Mouse (Mus musculus) olfactory bulb, adult 2 months (tissue): ENCODE measurements around the gene Rubcn.

Source experiments
- CTCF ChIP-seq: fragments of 200-500 bp; IDR thresholded peaks from 2 replicates; pipeline ENCODE4 v1.5.1; 2012; ENCODE audit warnings: low read depth, mild to moderate bottlenecking, low read length, moderate library complexity; ENCODE audit not compliant: insufficient read depth
- POLR2A ChIP-seq: fragments of 200-500 bp; IDR thresholded peaks from 2 replicates; pipeline ENCODE4 v1.6.1; 2012; ENCODE audit warnings: mild to moderate bottlenecking, low read depth, low read length, moderate library complexity; ENCODE audit not compliant: insufficient read depth

DNA sequence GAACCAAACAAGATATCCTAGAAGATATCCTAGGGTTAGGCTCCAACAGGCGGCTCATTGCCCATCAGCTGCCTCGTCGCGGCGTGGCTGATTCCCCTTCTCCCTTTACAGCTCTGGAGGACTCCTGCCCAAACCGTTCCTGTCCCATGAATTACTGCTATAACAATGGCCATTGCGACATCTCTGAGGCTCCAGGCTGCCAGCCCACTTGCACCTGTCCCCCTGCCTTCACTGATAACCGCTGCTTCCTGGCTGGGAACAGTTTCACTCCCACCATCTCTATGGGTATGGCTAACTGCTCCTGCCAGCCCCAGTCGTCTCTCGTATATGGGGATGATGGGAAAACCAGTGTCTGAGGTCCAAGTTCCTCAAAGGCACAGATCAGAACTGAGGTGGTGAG is 100.9 kb downstream of the Rubcn start:
- TF ChIP-seq CTCF (no peak), POLR2A (no peak)
